Mouse (Mus musculus) neural tube, embryonic 15.5 days (tissue): ENCODE results near the gene Vcpkmt. TPM values are rescaled to one million over a fixed set of nuclear protein-coding genes. Genes with fewer than 3 reads are reported as not detected.

Experiments
- ATAC-seq: fragments of 200-750 bp; cut with Nextera tagmentation; 2 replicates; pipeline ENCODE4 v1.8.0; 2017; ENCODE audit warnings: mild to moderate bottlenecking, moderate TSS enrichment, moderate library complexity; ENCODE audit not compliant: low FRiP score
- H3K27ac ChIP-seq: fragments of 300-500 bp; sonication (generic); replicated peaks from 2 replicates; pipeline ENCODE4 v1.5.1; 2015; ENCODE audit warnings: mild to moderate bottlenecking, inconsistent platforms
- H3K27me3 ChIP-seq: fragments of 300-500 bp; sonication (generic); replicated peaks from 2 replicates; pipeline ENCODE4 v1.6.1; 2015; ENCODE audit warnings: inconsistent platforms
- H3K36me3 ChIP-seq: fragments of 300-500 bp; sonication (generic); 2 replicates; pipeline ENCODE4 v1.6.1; 2015; ENCODE audit warnings: inconsistent platforms
- H3K4me1 ChIP-seq: fragments of 300-500 bp; sonication (generic); 2 replicates; pipeline ENCODE4 v1.6.1; 2015; ENCODE audit warnings: inconsistent platforms
- H3K4me2 ChIP-seq: fragments of 300-500 bp; sonication (generic); 2 replicates; pipeline ENCODE4 v1.6.1; 2015; ENCODE audit warnings: inconsistent platforms, mild to moderate bottlenecking, moderate library complexity
- H3K4me3 ChIP-seq: fragments of 300-500 bp; sonication (generic); replicated peaks from 2 replicates; pipeline ENCODE4 v1.5.1; 2015; ENCODE audit warnings: mild to moderate bottlenecking, inconsistent platforms
- H3K9ac ChIP-seq: fragments of 300-500 bp; sonication (generic); replicated peaks from 2 replicates; pipeline ENCODE4 v1.6.1; 2015; ENCODE audit warnings: mild to moderate bottlenecking, inconsistent platforms
- H3K9me3 ChIP-seq: fragments of 300-500 bp; sonication (generic); replicated peaks from 2 replicates; pipeline ENCODE4 v1.6.1; 2016; ENCODE audit warnings: inconsistent platforms
- WGBS: fragments of 180-500 bp; shearing (Covaris S2); methylation state at CpG from one replicate; pipeline ENCODE4 v1.1.7; 2015; ENCODE audit warnings: mixed read lengths; 5-methylcytosine and 5-hydroxymethylcytosine counted together
- microRNA-seq: library from miRNA; unstranded; fragments of <30 nt; microRNA quantifications from one replicate; pipeline ENCODE4, GENCODE M21; 2017
- polyA plus RNA-seq: library from polyadenylated mRNA; unstranded; fragments of >200 nt; fragmentation: Nextera tagmentation; extraction: Ambion mirVana; gene quantifications from 2 replicates; pipeline ENCODE4 v1.2.1, GENCODE M21; 2015

The Vcpkmt gene
- polyA plus RNA-seq, 1 experiment from 2014 or later: 30.5 TPM

DNA sequence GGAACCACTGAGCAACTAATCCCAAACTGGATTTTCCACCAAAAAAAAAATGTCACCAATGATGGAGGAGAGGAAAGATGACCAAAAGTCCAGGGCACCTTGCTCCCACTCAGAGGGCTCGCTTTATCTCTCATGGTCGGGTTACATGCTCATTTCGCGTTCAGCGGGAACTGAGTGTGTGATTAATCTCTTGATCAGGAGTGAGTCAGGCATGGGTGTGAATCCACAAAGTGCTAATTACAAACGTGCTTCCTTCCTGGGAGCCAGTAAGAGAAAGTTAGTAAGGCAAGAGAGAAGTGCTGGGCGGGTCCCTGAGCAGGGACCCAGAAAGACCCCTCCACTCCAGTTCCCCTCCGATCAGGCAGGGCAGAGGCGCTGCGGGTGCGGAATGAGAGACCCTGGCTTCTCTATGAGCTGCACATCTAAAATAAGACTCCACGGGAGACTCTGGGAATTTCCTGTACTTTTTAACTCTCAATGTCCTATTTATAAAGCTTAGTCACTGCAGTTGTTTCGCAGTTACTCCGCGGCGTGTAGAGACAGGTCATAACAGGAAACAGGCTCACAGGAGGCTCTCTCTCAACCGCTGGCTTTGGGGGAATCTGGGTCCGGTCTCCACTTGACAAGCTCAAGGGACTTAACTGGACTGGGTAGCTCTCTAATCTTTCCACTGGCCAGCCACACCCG is 45.0 kb downstream of the Vcpkmt start:
- Histone ChIP-seq H3K4me1 (peaks cover 37% of the 10 kb centered on the region), H3K9me3 (no peaks in the 10 kb centered on the region), H3K27ac (peak overlapping the region; percentile 78), H3K4me2 (peak overlapping the region; percentile 32), H3K9ac (no peak overlapping the region), H3K27me3 (no peaks in the 10 kb centered on the region), H3K4me3 (no peak overlapping the region), H3K36me3 (no peaks in the 10 kb centered on the region)
- 62% methylated on average over 19 of the region's 19 CpGs for WGBS
- no peak for ATAC-seq

- no peak for ATAC-seq
- Histone ChIP-seq H3K9ac (no peak overlapping the region), H3K4me1 (peaks cover 37% of the 10 kb centered on the region), H3K9me3 (no peaks in the 10 kb centered on the region), H3K4me3 (no peak overlapping the region), H3K4me2 (peak overlapping the region; percentile 32), H3K27ac (peak overlapping the region; percentile 78), H3K27me3 (no peaks in the 10 kb centered on the region), H3K36me3 (no peaks in the 10 kb centered on the region)
- WGBS: 30% methylated on average over 10 of the region's 10 CpGs
Observed at GRCm38 (mm10) chr12:69537243-69537674, 45.6 kb downstream of the Vcpkmt start.

DNA sequence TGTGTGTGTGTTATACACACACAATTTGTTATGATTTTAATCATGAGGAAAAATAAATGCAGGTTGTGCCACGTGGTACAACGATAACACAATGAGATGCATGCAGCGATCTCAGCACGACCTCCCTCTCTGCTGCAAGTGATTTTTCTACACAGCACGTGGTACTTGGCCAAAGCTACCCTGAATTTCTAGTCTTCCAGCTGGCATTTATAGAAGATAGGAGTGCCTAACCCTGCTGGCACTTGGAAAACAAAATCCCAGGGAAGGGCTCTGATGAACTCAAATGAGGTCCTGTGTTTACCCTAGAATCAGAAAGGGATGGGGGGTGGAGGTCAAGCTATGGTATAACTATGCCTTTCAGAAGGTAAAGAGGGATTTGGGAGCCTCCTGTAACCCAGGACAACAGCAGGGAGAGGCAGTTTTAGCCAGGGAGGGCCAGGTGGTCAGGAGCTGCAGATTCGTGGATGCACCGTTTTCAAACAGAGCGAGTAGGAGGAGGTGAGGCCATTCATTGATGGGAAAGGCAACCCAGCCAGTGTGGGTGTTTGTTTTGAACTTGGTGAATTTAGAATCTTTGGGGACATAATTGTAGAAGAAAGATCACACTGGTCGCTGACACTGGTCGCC is 46.1 kb downstream of the Vcpkmt start:
- Histone ChIP-seq H3K4me1 (peaks cover 37% of the 10 kb centered on the region), H3K9me3 (no peaks in the 10 kb centered on the region), H3K4me2 (no peak overlapping the region), H3K4me3 (no peak overlapping the region), H3K27ac (peak overlapping the region; percentile 78; the same call in 1 of the 2 replicates), H3K27me3 (no peaks in the 10 kb centered on the region), H3K9ac (no peak overlapping the region), H3K36me3 (no peaks in the 10 kb centered on the region)
- ATAC-seq: no peak
- WGBS: 74% methylated on average over 10 of the region's 10 CpGs

DNA sequence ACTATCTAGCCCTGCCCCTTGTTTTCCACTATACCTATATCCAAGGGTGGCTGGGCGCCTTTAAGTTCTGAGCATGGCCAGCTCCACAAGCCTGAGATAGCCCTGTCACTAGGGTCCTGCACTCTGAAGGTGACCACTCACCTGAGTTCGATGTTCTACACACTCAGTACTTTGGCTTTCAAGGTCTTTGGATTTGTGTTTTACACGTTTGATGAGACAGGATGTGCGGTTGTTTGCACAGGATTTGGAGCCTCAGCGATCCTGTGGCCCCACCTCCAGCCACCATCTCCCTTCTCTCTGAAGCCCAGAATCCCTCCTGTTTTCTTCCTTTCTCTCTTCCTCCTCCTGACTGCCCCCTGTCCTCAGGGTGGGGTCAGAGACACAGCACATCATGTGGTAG is 49.6 kb downstream of the Vcpkmt start:
- no peak overlapping the region for H3K4me2 ChIP-seq
- no peak overlapping the region for H3K27ac ChIP-seq
- H3K9me3 ChIP-seq: no peaks in the 10 kb centered on the region
- no peak for ATAC-seq
- H3K27me3 ChIP-seq: no peaks in the 10 kb centered on the region
- H3K9ac ChIP-seq: no peak overlapping the region
- no peaks in the 10 kb centered on the region for H3K36me3 ChIP-seq
- H3K4me1 ChIP-seq: peaks cover 17% of the 10 kb centered on the region
- no peak overlapping the region for H3K4me3 ChIP-seq
- 87% methylated on average over 5 of the region's 5 CpGs for WGBS

- H3K27ac ChIP-seq: no peak overlapping the region
- H3K36me3 ChIP-seq: no peaks in the 10 kb centered on the region
- no peaks in the 10 kb centered on the region for H3K27me3 ChIP-seq
- ATAC-seq: no peak
- WGBS: 92% methylated on average over 3 of the region's 3 CpGs
- no peak overlapping the region for H3K4me2 ChIP-seq
- no peak overlapping the region for H3K4me3 ChIP-seq
- no peak overlapping the region for H3K9ac ChIP-seq
- H3K9me3 ChIP-seq: no peaks in the 10 kb centered on the region
- peaks cover 10% of the 10 kb centered on the region for H3K4me1 ChIP-seq
Observed at GRCm38 (mm10) chr12:69532530-69532929, 50.3 kb downstream of the Vcpkmt start.

DNA sequence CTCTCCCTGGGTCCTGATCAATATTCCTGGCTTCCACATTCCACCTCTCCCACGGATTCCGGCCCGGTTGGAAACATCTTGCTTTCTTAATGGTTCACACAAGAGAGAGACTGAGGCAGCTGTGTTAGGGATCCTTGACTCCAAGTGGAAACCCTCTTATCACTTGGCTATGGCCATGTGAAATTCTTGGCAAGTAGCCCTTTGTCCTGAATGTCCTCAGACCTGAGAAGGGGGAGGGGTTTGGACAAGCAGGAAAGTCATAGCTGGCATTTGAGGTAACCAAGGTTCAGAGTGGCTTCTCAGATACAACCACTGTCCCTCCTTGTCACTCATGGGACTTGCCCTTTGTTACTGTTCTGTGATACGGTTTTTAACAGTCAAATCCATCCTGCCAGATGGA is 50.7 kb downstream of the Vcpkmt start:
- no peak overlapping the region for H3K4me2 ChIP-seq
- H3K9ac ChIP-seq: no peak overlapping the region
- H3K27me3 ChIP-seq: no peaks in the 10 kb centered on the region
- no peaks in the 10 kb centered on the region for H3K9me3 ChIP-seq
- H3K36me3 ChIP-seq: no peaks in the 10 kb centered on the region
- H3K27ac ChIP-seq: no peak overlapping the region
- H3K4me3 ChIP-seq: no peak overlapping the region
- peaks cover 6% of the 10 kb centered on the region for H3K4me1 ChIP-seq
- WGBS: 96% methylated on average over 4 of the region's 4 CpGs
- ATAC-seq: no peak

DNA sequence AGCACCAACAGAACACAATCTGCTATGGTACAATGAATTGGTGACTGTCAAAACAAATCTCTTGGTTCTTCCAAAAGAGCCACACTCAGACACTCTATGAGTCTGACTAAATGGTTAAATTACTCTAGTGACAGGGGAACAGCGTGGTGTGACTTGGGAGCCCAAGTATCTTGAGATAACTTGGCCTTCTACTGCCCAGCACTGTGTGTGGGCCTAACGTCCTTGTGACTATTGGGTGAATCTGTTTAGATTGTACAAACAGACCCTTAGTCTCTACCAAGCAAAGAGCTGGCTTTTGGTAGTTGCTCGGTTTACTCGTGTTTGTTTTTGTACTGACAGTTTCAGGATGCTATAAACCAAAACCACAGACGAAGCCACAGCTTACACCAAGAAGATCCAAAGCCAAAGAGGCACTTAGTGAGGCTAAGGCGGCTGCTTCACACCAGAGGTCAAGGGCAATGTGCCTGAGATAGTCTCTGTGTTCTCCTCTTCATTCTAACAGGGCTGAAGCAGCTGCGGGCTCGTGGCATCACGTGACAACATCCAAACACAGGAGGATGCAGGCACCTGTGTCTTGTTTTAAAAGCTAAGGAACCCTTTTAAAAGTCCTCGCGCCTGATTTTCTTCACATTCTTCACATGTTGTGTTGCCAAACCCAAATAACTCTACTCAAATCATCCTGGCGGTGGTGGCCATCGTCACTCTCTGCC is 53.0 kb downstream of the Vcpkmt start:
- no peaks in the 10 kb centered on the region for H3K9me3 ChIP-seq
- H3K27me3 ChIP-seq: no peaks in the 10 kb centered on the region
- no peak overlapping the region for H3K4me2 ChIP-seq
- H3K4me3 ChIP-seq: no peak overlapping the region
- no peaks in the 10 kb centered on the region for H3K4me1 ChIP-seq
- ATAC-seq: no peak
- H3K36me3 ChIP-seq: no peaks in the 10 kb centered on the region
- WGBS: 86% methylated on average over 13 of the region's 13 CpGs
- no peak overlapping the region for H3K9ac ChIP-seq
- H3K27ac ChIP-seq: no peak overlapping the region

GRCm38 (mm10) chr12:69528275-69529032 is 54.4 kb downstream of the Vcpkmt start:
- Histone ChIP-seq H3K36me3 (no peaks in the 10 kb centered on the region), H3K27ac (no peak overlapping the region), H3K27me3 (no peaks in the 10 kb centered on the region), H3K4me2 (no peak overlapping the region), H3K4me3 (no peak overlapping the region), H3K9me3 (no peaks in the 10 kb centered on the region), H3K4me1 (no peaks in the 10 kb centered on the region), H3K9ac (no peak overlapping the region)
- WGBS: 93% methylated on average over 8 of the region's 8 CpGs
- no peak for ATAC-seq

Small RNA genes within 50 kb of the gene (microRNA-seq; reads per million reads assigned to microRNA genes)
- gene Gm23018: not detected

Other genes with a start within 250 kb of the Vcpkmt start
- gene Nemf, start 225.9 kb downstream of the Vcpkmt start, polyA plus RNA-seq: 89.8 and 91.1 TPM in 2 replicates
- 28.3 and 33.5 TPM in 2 replicates for gene Arf6, start 210.9 kb downstream of the Vcpkmt start, polyA plus RNA-seq
- 0.82 and 0.87 TPM in 2 replicates for gene Gm9887, start 210.6 kb downstream of the Vcpkmt start, polyA plus RNA-seq
- 10.2 and 12.4 TPM in 2 replicates for gene Sos2, start 98.8 kb upstream of the Vcpkmt start, polyA plus RNA-seq
- 12.6 and 13.4 TPM in 2 replicates for gene L2hgdh, start 141.8 kb upstream of the Vcpkmt start, polyA plus RNA-seq
- gene Atp5s, start 141.9 kb upstream of the Vcpkmt start, polyA plus RNA-seq: 37.6 and 40.3 TPM in 2 replicates
- 9.3 and 11.9 TPM in 2 replicates for gene Cdkl1, start 208.2 kb upstream of the Vcpkmt start, polyA plus RNA-seq